Mouse (Mus musculus): ENCODE measurements around the gene Fads1.

DNA sequence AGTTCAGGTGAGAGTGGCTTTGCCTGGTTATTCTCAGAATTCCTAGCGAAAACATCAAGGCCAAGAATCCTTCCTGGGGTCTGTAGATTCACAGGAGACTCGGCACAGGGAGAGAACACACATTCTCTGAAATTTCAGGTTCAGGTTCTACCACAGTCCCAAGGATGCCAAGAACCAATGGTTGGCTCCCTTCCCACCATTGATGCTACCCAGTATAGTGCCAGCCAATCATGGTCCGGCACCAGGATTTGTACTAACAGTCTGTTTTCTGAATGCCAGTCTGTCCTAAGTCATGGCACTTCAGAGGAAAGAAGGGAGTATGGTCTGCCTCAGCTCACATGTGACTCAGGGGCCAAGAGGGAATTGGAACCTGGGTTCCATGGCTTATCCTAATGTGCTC is 3.2 kb downstream of the Fads1 start:
- no peak for TF ChIP-seq CTCF (IDR thresholded peaks at IDR 0.05; ENCODE audit: insufficient read depth, low read length)
- no peak for TF ChIP-seq POLR2A (IDR thresholded peaks at IDR 0.05; ENCODE audit: borderline replicate concordance, extremely low read depth, low read depth, low read length)
